Mouse (Mus musculus) forebrain, embryonic 12.5 days (tissue): Measurements from ENCODE around the gene Gm49388. TPM values are rescaled to one million over a fixed set of nuclear protein-coding genes. Genes with fewer than 3 reads are reported as not detected.

Experiments
- ATAC-seq: fragments of 200-750 bp; cut with Nextera tagmentation; 2 replicates; pipeline ENCODE4 v1.8.0; 2017; ENCODE audit warnings: moderate TSS enrichment; ENCODE audit not compliant: low FRiP score
- H3K27ac ChIP-seq: fragments of 300-500 bp; sonication (generic); 2 replicates; pipeline ENCODE4 v1.5.1; 2016; ENCODE audit warnings: mild to moderate bottlenecking
- H3K27me3 ChIP-seq: fragments of 300-500 bp; sonication (generic); 2 replicates; pipeline ENCODE4 v1.6.1; 2016; ENCODE audit warnings: mild to moderate bottlenecking
- H3K36me3 ChIP-seq: fragments of 300-500 bp; sonication (generic); replicated peaks from 2 replicates; pipeline ENCODE4 v1.6.1; 2016; ENCODE audit warnings: mild to moderate bottlenecking
- H3K4me1 ChIP-seq: fragments of 300-500 bp; sonication (generic); 2 replicates; pipeline ENCODE4 v1.6.1; 2016
- H3K4me2 ChIP-seq: fragments of 300-500 bp; sonication (generic); 2 replicates; pipeline ENCODE4 v1.6.1; 2016; ENCODE audit warnings: mild to moderate bottlenecking, moderate library complexity
- H3K4me3 ChIP-seq: fragments of 300-500 bp; sonication (generic); replicated peaks from 2 replicates; pipeline ENCODE4 v1.5.1; 2016; ENCODE audit warnings: mild to moderate bottlenecking
- H3K9ac ChIP-seq: fragments of 300-500 bp; sonication (generic); 2 replicates; pipeline ENCODE4 v1.6.1; 2016; ENCODE audit warnings: mild to moderate bottlenecking
- H3K9me3 ChIP-seq: fragments of 300-500 bp; sonication (generic); 2 replicates; pipeline ENCODE4 v1.6.1; 2016
- WGBS: fragments of 180-500 bp; shearing (Covaris S2); methylation state at CpG from one replicate; pipeline ENCODE4 v1.1.7; 2016; 5-methylcytosine and 5-hydroxymethylcytosine counted together
- polyA plus RNA-seq: library from polyadenylated mRNA; unstranded; fragments of >200 nt; fragmentation: Nextera tagmentation; extraction: Ambion mirVana; gene quantifications from 2 replicates; pipeline ENCODE4 v1.2.1, GENCODE M21; 2016

The Gm49388 gene
- polyA plus RNA-seq, 1 experiment from 2014 or later = not detected

GRCm38 (mm10) chr7:127798591-127798990, 13.2 kb downstream of the Gm49388 start:
- WGBS = 90% methylated on average over 4 of the region's 4 CpGs
- Histone ChIP-seq H3K27me3 (no peaks in the 10 kb centered on the region), H3K27ac (no peak overlapping the region), H3K9ac (no peak overlapping the region), H3K4me3 (no peak overlapping the region), H3K4me2 (no peak overlapping the region), H3K9me3 (no peaks in the 10 kb centered on the region), H3K4me1 (peaks cover 2% of the 10 kb centered on the region; the same call in 1 of the 2 replicates), H3K36me3 (peaks cover 71% of the 10 kb centered on the region)
- no peak for ATAC-seq

- H3K27me3 ChIP-seq = no peaks in the 10 kb centered on the region
- no peak for ATAC-seq
- no peak overlapping the region for H3K4me3 ChIP-seq
- 91% methylated on average over 13 of the region's 13 CpGs for WGBS
- peaks cover 71% of the 10 kb centered on the region for H3K36me3 ChIP-seq
- H3K27ac ChIP-seq = no peak overlapping the region
- H3K4me2 ChIP-seq = no peak overlapping the region
- H3K9me3 ChIP-seq = no peaks in the 10 kb centered on the region
- H3K9ac ChIP-seq = no peak overlapping the region
- peaks cover 2% of the 10 kb centered on the region; the same call in 1 of the 2 replicates for H3K4me1 ChIP-seq
Measured at GRCm38 (mm10) chr7:127799211-127799610, 13.8 kb downstream of the Gm49388 start.

GRCm38 (mm10) chr7:127799738-127800137, 14.3 kb downstream of the Gm49388 start:
- Histone ChIP-seq H3K9me3 (no peaks in the 10 kb centered on the region), H3K36me3 (peaks cover 72% of the 10 kb centered on the region), H3K4me2 (no peak overlapping the region), H3K4me3 (no peak overlapping the region), H3K9ac (no peak overlapping the region), H3K27ac (no peak overlapping the region), H3K27me3 (no peaks in the 10 kb centered on the region), H3K4me1 (peaks cover 2% of the 10 kb centered on the region; the same call in 1 of the 2 replicates)
- 89% methylated on average over 1 of the region's 1 CpGs for WGBS
- ATAC-seq = no peak

GRCm38 (mm10) chr7:127800435-127801009, 15.1 kb downstream of the Gm49388 start, which contains the start of gene Hsd3b7:
Gene Hsd3b7 (plus strand): TSS chr7:127800604.
- no peak within 1 kb of the TSS for H3K9ac ChIP-seq
- H3K36me3 ChIP-seq = peaks cover 64% of the 10 kb centered on the region
- ATAC-seq = peak; percentile 85
- no peak within 1 kb of the TSS for H3K4me3 ChIP-seq
- H3K4me1 ChIP-seq = peaks cover 2% of the 10 kb centered on the region; the same call in 1 of the 2 replicates
- no peaks in the 10 kb centered on the region for H3K9me3 ChIP-seq
- peak within 1 kb of the TSS; percentile 21; the same call in 1 of the 2 replicates for H3K4me2 ChIP-seq
- 38% methylated on average over 5 of the region's 6 CpGs for WGBS
- H3K27me3 ChIP-seq = no peaks in the 10 kb centered on the region
- H3K27ac ChIP-seq = 0 out of 2 replicates have a peak within 1 kb of the TSS, but pooled peaks have one; percentile 19

- Histone ChIP-seq H3K27me3 (no peaks in the 10 kb centered on the region), H3K27ac (no peak overlapping the region), H3K4me1 (peaks cover 2% of the 10 kb centered on the region; the same call in 1 of the 2 replicates), H3K9ac (no peak overlapping the region), H3K36me3 (peaks cover 58% of the 10 kb centered on the region), H3K9me3 (no peaks in the 10 kb centered on the region), H3K4me2 (no peak overlapping the region), H3K4me3 (no peak overlapping the region)
- 92% methylated on average over 8 of the region's 8 CpGs for WGBS
- 0 out of 2 replicates have a peak, but pooled peaks have one; percentile 41 for ATAC-seq
Measured at GRCm38 (mm10) chr7:127801010-127801621, 15.7 kb downstream of the Gm49388 start.

GRCm38 (mm10) chr7:127802313-127802712, 16.9 kb downstream of the Gm49388 start:
- Histone ChIP-seq H3K4me3 (no peak overlapping the region), H3K9me3 (no peaks in the 10 kb centered on the region), H3K27me3 (no peaks in the 10 kb centered on the region), H3K36me3 (peaks cover 53% of the 10 kb centered on the region), H3K4me1 (peaks cover 2% of the 10 kb centered on the region; the same call in 1 of the 2 replicates), H3K4me2 (no peak overlapping the region), H3K27ac (no peak overlapping the region), H3K9ac (no peak overlapping the region)
- WGBS = 94% methylated on average over 17 of the region's 17 CpGs
- no peak for ATAC-seq

- no peak for ATAC-seq
- H3K4me3 ChIP-seq = no peak overlapping the region
- H3K4me2 ChIP-seq = no peak overlapping the region
- no peaks in the 10 kb centered on the region for H3K9me3 ChIP-seq
- no peak overlapping the region for H3K9ac ChIP-seq
- H3K4me1 ChIP-seq = no peaks in the 10 kb centered on the region
- H3K36me3 ChIP-seq = peaks cover 47% of the 10 kb centered on the region
- 0 out of 2 replicates have a peak overlapping the region, but pooled peaks have one; percentile 20 for H3K27ac ChIP-seq
- WGBS = 66% methylated on average over 5 of the region's 5 CpGs
- H3K27me3 ChIP-seq = no peaks in the 10 kb centered on the region
Measured at GRCm38 (mm10) chr7:127808821-127809220, 23.4 kb downstream of the Gm49388 start.

- H3K36me3 ChIP-seq = peaks cover 48% of the 10 kb centered on the region
- no peaks in the 10 kb centered on the region for H3K27me3 ChIP-seq
- ATAC-seq = no peak
- H3K9ac ChIP-seq = no peak overlapping the region
- H3K4me2 ChIP-seq = no peak overlapping the region
- no peaks in the 10 kb centered on the region for H3K9me3 ChIP-seq
- H3K27ac ChIP-seq = no peak overlapping the region
- 84% methylated on average over 1 of the region's 1 CpGs for WGBS
- no peaks in the 10 kb centered on the region for H3K4me1 ChIP-seq
- no peak overlapping the region for H3K4me3 ChIP-seq
Measured at GRCm38 (mm10) chr7:127809846-127810245, 24.4 kb downstream of the Gm49388 start.

GRCm38 (mm10) chr7:127810650-127811049, 25.2 kb downstream of the Gm49388 start:
- ATAC-seq = no peak
- H3K27ac ChIP-seq = no peak overlapping the region

GRCm38 (mm10) chr7:127811240-127811639, 25.8 kb downstream of the Gm49388 start:
- Histone ChIP-seq H3K9ac (no peak overlapping the region), H3K27ac (no peak overlapping the region), H3K9me3 (no peaks in the 10 kb centered on the region), H3K4me2 (no peak overlapping the region), H3K36me3 (peaks cover 52% of the 10 kb centered on the region), H3K4me3 (no peak overlapping the region), H3K27me3 (no peaks in the 10 kb centered on the region), H3K4me1 (no peaks in the 10 kb centered on the region)
- 88% methylated on average over 4 of the region's 4 CpGs for WGBS
- ATAC-seq = no peak

More at GRCm38 (mm10) chr7:127810650-127811049, 25.2 kb downstream of the Gm49388 start:
- Histone ChIP-seq H3K27me3 (no peaks in the 10 kb centered on the region), H3K36me3 (peaks cover 52% of the 10 kb centered on the region), H3K4me2 (no peak overlapping the region), H3K4me3 (no peak overlapping the region), H3K9me3 (no peaks in the 10 kb centered on the region), H3K9ac (no peak overlapping the region), H3K4me1 (no peaks in the 10 kb centered on the region)
- 76% methylated on average over 10 of the region's 10 CpGs for WGBS

- no peak overlapping the region for H3K27ac ChIP-seq
- no peak overlapping the region for H3K4me3 ChIP-seq
- H3K27me3 ChIP-seq = no peaks in the 10 kb centered on the region
- ATAC-seq = no peak
- no peaks in the 10 kb centered on the region for H3K9me3 ChIP-seq
- no peaks in the 10 kb centered on the region for H3K4me1 ChIP-seq
- WGBS = 90% methylated on average over 3 of the region's 3 CpGs
- no peak overlapping the region for H3K9ac ChIP-seq
- H3K36me3 ChIP-seq = peaks cover 46% of the 10 kb centered on the region
- H3K4me2 ChIP-seq = no peak overlapping the region
Measured at GRCm38 (mm10) chr7:127812292-127812691, 26.9 kb downstream of the Gm49388 start.

- Histone ChIP-seq H3K4me3 (no peak overlapping the region), H3K9ac (no peak overlapping the region), H3K4me2 (no peak overlapping the region), H3K27ac (no peak overlapping the region), H3K9me3 (no peaks in the 10 kb centered on the region), H3K36me3 (peaks cover 39% of the 10 kb centered on the region), H3K4me1 (no peaks in the 10 kb centered on the region), H3K27me3 (no peaks in the 10 kb centered on the region)
- ATAC-seq = no peak
- WGBS = 91% methylated on average over 4 of the region's 4 CpGs
Measured at GRCm38 (mm10) chr7:127813821-127814220, 28.4 kb downstream of the Gm49388 start.
